Mouse (Mus musculus) bone marrow macrophage, adult 2 months (primary cell): ENCODE data around the gene Fgf2. TPM values are rescaled to one million over a fixed set of nuclear protein-coding genes. Genes with fewer than 3 reads are reported as not detected.
A peak's percentile ranks its signal among the peaks of the same experiment; 100 is the strongest.

Experiments used
- H3K27ac ChIP-seq: 2 replicates; pipeline ENCODE4 v1.5.1; 2012; ENCODE audit warnings: low read depth, low read length; ENCODE audit not compliant: insufficient read depth
- H3K4me1 ChIP-seq: 2 replicates; pipeline ENCODE4 v1.6.1; 2012; ENCODE audit warnings: low read length; ENCODE audit not compliant: control insufficient read depth, insufficient read depth
- H3K4me3 ChIP-seq: 2 replicates; pipeline ENCODE4 v1.5.1; 2012; ENCODE audit warnings: mild to moderate bottlenecking, low read length, moderate library complexity; ENCODE audit not compliant: insufficient read depth
- CTCF ChIP-seq: IDR thresholded peaks from 2 replicates; pipeline ENCODE4 v1.5.1; 2012; ENCODE audit warnings: low read depth, mild to moderate bottlenecking, low read length, moderate library complexity
- POLR2A ChIP-seq: IDR thresholded peaks from 2 replicates; pipeline ENCODE4 v1.6.1; 2012; ENCODE audit warnings: mild to moderate bottlenecking, low read depth, low read length, borderline replicate concordance
- polyA plus RNA-seq: library from polyadenylated mRNA; stranded (reverse); fragments of >200 nt; gene quantifications from 2 replicates; pipeline ENCODE4 v1.2.4, GENCODE M21; 2012; ENCODE audit not compliant: missing spikeins, insufficient read depth, insufficient read length

Gene Fgf2
- polyA plus RNA-seq, 1 experiment = 0.12 TPM

DNA sequence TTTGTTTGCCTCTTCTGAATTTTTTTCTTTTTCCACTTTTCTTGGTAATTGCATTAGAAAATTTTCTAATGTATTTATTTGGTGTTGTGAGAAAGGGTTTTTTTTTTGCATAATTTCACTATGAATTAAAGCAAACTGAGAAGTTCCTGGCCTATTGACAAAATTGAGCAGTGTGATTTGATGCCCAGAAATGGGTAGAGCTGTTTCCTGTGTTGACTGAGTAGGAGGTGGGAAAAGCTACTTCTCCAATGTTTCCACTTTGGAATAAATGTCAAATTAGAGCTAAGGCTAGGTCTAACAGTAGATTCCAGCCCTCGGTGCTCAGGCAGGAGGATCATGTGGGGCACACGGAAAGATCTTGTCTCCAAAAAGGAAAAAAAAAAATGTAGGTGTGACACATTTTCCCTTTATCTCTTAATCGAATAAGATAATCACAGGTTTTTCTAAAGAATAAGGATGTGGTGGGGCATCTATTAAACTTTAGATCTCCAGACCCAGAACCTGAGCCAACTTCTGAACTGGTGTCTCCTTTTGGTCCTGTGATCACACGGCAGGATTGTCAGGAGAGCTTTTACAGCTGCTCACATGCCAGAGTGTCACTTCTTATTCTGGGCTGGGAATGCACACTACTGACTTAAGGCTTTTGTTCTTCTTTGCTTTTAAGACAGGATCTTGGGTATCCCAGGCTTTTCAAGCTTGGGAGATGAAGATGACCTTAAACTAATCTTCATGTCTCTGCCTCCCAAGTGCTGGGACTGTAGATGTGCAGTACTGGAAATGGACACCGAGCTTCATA is 22.6 kb upstream of the Fgf2 start:
- TF ChIP-seq CTCF (no peak), POLR2A (no peak)
- Histone ChIP-seq H3K27ac (no peak overlapping the region), H3K4me1 (peaks cover 15% of the 10 kb centered on the region), H3K4me3 (no peak overlapping the region)

DNA sequence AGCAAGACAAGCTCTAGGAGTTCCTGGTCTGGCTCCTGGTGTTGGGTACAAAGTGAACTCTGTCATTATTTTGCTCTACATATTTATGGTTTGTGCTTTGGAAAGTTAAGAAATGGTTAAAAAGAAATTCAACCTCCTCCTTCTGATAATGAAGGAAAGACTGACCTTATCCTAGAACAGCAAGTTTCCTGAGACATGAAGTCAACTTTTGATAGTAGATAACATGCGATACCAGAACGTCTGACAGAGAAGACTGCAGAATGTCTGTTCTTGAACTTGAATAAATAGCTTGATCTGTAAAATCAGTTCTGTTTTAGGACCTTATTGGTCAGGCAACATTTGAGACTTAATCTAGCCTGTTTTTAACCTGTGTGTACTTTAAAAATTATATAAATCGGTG is 21.5 kb upstream of the Fgf2 start:
- H3K27ac ChIP-seq = no peak overlapping the region
- H3K4me1 ChIP-seq = peaks cover 26% of the 10 kb centered on the region
- no peak for TF ChIP-seq POLR2A
- no peak for TF ChIP-seq CTCF
- H3K4me3 ChIP-seq = no peak overlapping the region

DNA sequence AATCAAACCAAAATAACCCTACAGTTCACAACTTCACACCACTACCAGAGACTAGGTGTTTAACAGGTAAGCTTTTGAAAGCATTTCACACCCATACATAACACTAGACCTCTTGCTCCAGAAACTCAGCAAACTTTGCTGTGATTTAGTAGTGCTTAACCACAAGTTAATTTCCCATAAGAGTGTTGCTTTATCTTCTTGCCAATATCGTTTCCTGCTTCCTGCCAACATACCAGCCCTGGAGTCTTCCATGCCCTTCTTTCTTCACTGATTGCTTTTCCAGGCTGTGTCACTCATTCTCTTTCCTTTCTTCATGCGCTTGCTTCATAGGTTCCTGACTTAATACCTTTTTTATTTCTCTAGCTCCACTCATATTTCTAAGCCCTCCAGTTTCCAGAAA is 19.7 kb upstream of the Fgf2 start:
- H3K4me3 ChIP-seq = no peak overlapping the region
- TF ChIP-seq CTCF = no peak
- TF ChIP-seq POLR2A = no peak
- peaks cover 35% of the 10 kb centered on the region for H3K4me1 ChIP-seq
- no peak overlapping the region for H3K27ac ChIP-seq

DNA sequence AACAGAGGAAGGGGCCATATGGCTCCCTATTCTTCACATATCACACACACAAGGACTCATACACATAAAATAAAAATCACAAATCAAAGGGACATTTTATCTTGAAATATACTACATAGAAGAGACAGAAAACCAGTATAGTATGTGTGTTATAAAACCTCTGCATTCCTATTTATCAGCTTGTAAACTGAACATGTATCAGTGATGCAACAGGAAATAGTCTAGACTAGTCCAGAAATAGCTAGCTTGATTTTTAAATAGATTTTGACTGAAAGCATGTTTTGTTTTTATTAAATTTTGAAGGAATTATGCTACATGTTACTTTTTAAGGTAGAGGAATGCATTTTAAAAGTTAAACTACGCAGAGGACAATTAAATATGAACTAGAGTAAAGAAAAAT is 18.2 kb upstream of the Fgf2 start:
- no peak overlapping the region for H3K27ac ChIP-seq
- no peak for TF ChIP-seq CTCF
- TF ChIP-seq POLR2A = no peak
- H3K4me1 ChIP-seq = peaks cover 35% of the 10 kb centered on the region
- H3K4me3 ChIP-seq = no peak overlapping the region

DNA sequence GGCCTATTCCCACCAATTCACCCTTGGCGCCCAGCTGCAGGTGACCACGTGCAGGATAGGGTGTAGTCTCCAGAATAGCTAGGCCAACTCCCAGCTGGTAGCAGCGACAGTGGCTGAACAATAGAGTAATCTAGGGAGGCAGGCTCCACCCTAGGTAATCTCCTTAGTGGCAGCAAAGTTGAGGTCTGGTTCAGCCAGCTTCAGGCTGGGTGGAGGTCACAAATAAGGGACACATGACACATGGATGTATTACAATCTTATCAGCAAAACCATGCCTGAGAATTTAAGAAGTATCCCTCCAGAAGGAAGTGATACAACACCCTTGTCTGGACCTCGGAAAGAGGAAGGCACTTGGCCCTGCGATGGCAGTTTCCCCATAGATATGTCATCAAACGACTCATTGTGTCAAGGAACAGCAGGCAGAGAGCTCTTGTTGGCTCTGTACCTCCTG is 16.1 kb upstream of the Fgf2 start:
- 0 out of 2 replicates have a peak overlapping the region, but pooled peaks have one; percentile 1 for H3K27ac ChIP-seq
- TF ChIP-seq POLR2A (no peak), CTCF (no peak)

DNA sequence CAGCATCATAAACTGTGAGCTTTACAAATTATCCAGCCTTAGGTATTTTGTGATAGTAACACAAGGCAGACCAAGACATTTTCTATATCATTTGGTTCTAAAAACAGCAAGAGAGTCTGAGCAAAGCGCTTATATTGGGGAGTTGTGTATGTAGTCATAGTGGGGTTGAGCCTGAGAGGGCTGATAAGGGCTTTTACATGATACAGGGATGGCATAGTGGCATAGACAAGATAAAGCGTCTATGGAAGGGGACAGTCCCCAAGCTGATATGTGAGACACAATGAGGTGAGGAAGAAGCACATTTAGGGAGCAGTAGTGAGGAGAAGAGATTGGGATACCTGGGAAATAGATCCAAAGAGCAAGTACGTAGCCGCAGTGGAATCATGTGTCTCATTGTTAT is 14.1 kb upstream of the Fgf2 start:
- Histone ChIP-seq H3K4me3 (no peak overlapping the region), H3K27ac (no peak overlapping the region), H3K4me1 (peaks cover 27% of the 10 kb centered on the region)
- TF ChIP-seq CTCF (no peak), POLR2A (no peak)

More for the DNA sequence above, 16.1 kb upstream of the Fgf2 start:
- Histone ChIP-seq H3K4me1 (peaks cover 35% of the 10 kb centered on the region), H3K4me3 (no peak overlapping the region)

DNA sequence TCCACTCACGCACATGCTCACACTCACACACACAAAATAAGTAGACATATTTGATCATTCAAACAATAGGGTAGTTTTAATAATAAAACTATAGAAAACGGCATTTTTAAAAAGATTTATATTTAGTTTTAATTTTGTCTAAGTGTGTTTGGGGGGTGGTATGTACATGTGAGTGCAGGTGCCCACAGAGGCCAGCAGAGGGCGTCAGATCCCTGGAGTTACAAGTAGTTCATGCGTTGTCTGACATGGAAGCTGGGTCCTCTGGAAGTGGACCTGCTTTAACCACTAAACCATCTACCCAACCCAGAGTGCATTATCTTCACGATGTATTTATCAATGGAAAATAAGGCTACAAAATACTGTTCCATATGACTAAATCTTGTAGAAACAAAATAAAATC is 7.0 kb upstream of the Fgf2 start:
- peak; percentile 33; the same call in 1 of the 2 replicates for TF ChIP-seq CTCF
- TF ChIP-seq POLR2A = no peak
- Histone ChIP-seq H3K27ac (no peak overlapping the region), H3K4me3 (no peak overlapping the region), H3K4me1 (0 out of 2 replicates have a peak, but pooled peaks cover 3% of the 10 kb centered on the region)

DNA sequence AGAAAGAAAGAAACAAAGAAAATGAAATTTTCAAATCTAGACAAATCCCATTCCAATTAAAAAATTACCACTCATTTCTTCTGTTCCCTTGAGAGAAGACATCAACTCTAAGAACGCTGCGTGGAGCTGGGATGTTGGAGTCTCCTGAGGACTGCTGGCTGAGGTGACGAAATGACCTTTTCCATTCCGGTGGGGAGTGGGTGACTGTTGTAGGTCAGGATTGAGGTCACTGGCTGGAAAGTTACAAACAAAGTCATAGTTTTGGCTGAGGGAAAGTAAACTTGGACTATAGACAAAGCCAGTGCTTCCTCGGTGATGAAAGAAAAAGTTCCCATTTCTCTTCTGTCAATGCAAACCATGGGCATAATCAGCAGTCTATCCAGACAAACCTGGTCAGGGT is 5.3 kb upstream of the Fgf2 start:
- Histone ChIP-seq H3K27ac (no peak overlapping the region), H3K4me1 (peaks cover 4% of the 10 kb centered on the region), H3K4me3 (no peak overlapping the region)
- no peak for TF ChIP-seq CTCF
- no peak for TF ChIP-seq POLR2A

DNA sequence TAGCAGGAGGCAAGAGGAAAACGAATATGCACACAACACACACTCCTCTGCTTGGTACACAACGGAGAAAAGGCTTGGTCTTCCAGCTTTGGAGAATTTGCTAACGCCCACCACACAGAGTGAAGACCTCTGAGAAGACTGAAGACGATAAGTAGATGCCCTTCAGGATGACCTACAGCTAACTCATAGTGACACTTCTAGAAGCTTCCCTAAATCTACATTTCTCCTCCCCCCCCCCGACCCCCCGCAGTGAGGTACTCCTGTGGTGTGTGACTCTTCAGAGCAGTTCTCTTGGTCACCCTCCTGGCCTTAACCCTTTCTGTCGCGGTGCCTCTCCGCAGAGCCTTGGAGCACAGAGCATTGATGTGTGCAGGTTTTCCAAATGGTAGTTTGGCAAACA is 475 bp upstream of the Fgf2 start:
- Histone ChIP-seq H3K4me1 (peaks cover 4% of the 10 kb centered on the region), H3K4me3 (no peak overlapping the region), H3K27ac (no peak overlapping the region)
- TF ChIP-seq POLR2A = no peak
- no peak for TF ChIP-seq CTCF

DNA sequence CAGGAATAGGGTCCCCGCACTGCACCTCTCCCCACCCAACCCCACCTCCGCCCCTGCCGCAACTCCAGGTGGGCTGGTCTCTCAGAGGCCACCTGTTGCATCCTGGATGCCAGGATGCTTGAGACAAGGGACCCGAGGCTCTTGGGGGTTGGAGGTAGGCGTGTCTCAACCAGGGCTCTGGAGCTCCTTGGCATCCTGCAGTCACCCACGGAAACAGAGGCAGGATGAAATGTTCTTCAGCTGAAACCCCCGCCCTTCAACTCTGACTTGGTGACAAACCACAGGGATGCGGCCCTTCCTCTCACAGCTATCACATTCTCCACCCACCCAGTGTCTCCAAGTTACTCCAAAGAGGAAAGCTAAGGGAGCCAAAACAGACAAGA is 1.0 kb downstream of the Fgf2 start:
- no peak for TF ChIP-seq CTCF
- TF ChIP-seq POLR2A = no peak
- Histone ChIP-seq H3K4me1 (peaks cover 4% of the 10 kb centered on the region), H3K4me3 (no peak overlapping the region), H3K27ac (no peak overlapping the region)

DNA sequence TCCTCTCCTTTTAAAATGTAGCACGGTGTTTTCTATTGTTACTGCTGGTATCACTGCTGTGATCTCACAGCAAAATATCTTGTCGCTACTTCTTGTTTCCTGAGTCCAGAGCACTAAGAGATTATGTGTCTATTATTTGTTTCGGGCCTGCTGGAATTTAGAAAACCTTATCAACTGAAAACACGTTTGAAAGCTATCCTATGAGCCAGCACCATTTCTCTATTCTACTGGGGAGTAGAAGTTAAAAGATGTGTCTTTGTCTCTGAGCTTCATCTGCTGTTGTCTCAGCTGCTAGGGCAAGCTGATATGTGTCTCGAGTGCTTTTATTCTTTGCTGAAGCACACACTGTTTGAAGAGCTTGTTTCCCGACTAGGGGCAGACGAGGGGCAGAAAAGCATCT is 2.2 kb downstream of the Fgf2 start:
- Histone ChIP-seq H3K27ac (no peak overlapping the region), H3K4me1 (peaks cover 4% of the 10 kb centered on the region), H3K4me3 (no peak overlapping the region)
- no peak for TF ChIP-seq CTCF
- TF ChIP-seq POLR2A = no peak
